Mouse (Mus musculus): ENCODE measurements around the gene Cyp11a1. TPM values are rescaled to one million over a fixed set of nuclear protein-coding genes. Genes with fewer than 3 reads are reported as not detected.

Cyp11a1 gene
- total RNA-seq, 2 experiments from 2014 or later: 1.2 to 7.0 TPM

DNA sequence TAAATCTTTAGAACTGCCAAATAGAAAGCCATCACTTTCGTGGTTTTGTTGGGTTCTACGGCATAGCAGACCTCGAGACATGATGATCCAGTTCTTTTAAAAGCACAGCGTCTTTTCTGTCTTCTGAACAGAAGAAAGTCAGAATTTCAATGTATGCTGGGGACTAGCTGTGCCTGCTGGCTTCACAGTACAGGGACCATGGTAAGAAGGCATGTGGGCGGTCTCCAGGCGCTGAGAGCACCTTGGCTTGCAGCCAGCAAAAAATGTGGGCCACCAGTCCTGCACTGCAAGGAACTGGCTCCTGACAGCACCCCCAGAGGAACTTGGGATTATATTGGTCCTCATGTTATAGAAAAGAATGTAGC is 60.5 kb downstream of the Cyp11a1 start:
- ATAC-seq (replicated peaks; ENCODE audit: poor library complexity, severe bottlenecking): no peak

- no peak for ATAC-seq (replicated peaks; ENCODE audit: poor library complexity, severe bottlenecking)
Measured at GRCm38 (mm10) chr9:58067546-58067945, 61.3 kb downstream of the Cyp11a1 start.

- ATAC-seq (replicated peaks; ENCODE audit: poor library complexity, severe bottlenecking): no peak
Measured at GRCm38 (mm10) chr9:58074561-58074960, 68.3 kb downstream of the Cyp11a1 start.

Other genes with a start within 250 kb of the Cyp11a1 start
- gene Clk3, start 240.6 kb upstream of the Cyp11a1 start, total RNA-seq (2014; fragmentation: Nextera tagmentation): 44.0 and 48.0 TPM in 2 replicates
- gene Clk3, start 240.6 kb upstream of the Cyp11a1 start, total RNA-seq (2017): 36.8 and 49.9 TPM in 2 replicates
- gene Arid3b, start 169.6 kb upstream of the Cyp11a1 start, total RNA-seq (2014; fragmentation: Nextera tagmentation): 2.0 and 3.6 TPM in 2 replicates
- gene Arid3b, start 169.6 kb upstream of the Cyp11a1 start, total RNA-seq (2017): 0.99 and 1.3 TPM in 2 replicates
- 84.9 and 113 TPM in 2 replicates for gene Ubl7, start 95.4 kb upstream of the Cyp11a1 start, total RNA-seq (2014; fragmentation: Nextera tagmentation)
- gene Ubl7, start 95.4 kb upstream of the Cyp11a1 start, total RNA-seq (2017): 11.7 and 19.3 TPM in 2 replicates
- 0.51 TPM in 1 of 2 replicates, not detected in the other for gene Sema7a, start 66.3 kb upstream of the Cyp11a1 start, total RNA-seq (2014; fragmentation: Nextera tagmentation)
- gene Sema7a, start 66.3 kb upstream of the Cyp11a1 start, total RNA-seq (2017): 0.26 TPM in 1 of 2 replicates, not detected in the other
- gene Stra6, start 57.4 kb downstream of the Cyp11a1 start, total RNA-seq (2014; fragmentation: Nextera tagmentation): not detected in 2 replicates
- not detected in 2 replicates for gene Stra6, start 57.4 kb downstream of the Cyp11a1 start, total RNA-seq (2017)
- not detected in 2 replicates for gene Ccdc33, start 112.4 kb downstream of the Cyp11a1 start, total RNA-seq (2014; fragmentation: Nextera tagmentation)
- not detected in 2 replicates for gene Ccdc33, start 112.4 kb downstream of the Cyp11a1 start, total RNA-seq (2017)
- gene Islr, start 197.9 kb downstream of the Cyp11a1 start, total RNA-seq (2014; fragmentation: Nextera tagmentation): 0.17 TPM in 1 of 2 replicates, not detected in the other
- gene Islr, start 197.9 kb downstream of the Cyp11a1 start, total RNA-seq (2017): not detected in 2 replicates
- not detected in 2 replicates for gene Islr2, start 197.9 kb downstream of the Cyp11a1 start, total RNA-seq (2014; fragmentation: Nextera tagmentation)
- gene Islr2, start 197.9 kb downstream of the Cyp11a1 start, total RNA-seq (2017): not detected in 2 replicates
- gene Pml, start 243.4 kb downstream of the Cyp11a1 start, total RNA-seq (2014; fragmentation: Nextera tagmentation): 49.9 and 57.2 TPM in 2 replicates
- gene Pml, start 243.4 kb downstream of the Cyp11a1 start, total RNA-seq (2017): 9.3 and 10.1 TPM in 2 replicates
- 10.4 and 11.6 TPM in 2 replicates for gene Stoml1, start 246.8 kb downstream of the Cyp11a1 start, total RNA-seq (2014; fragmentation: Nextera tagmentation)
- gene Stoml1, start 246.8 kb downstream of the Cyp11a1 start, total RNA-seq (2017): 6.3 and 17.7 TPM in 2 replicates

Data from granulocyte monocyte progenitor cell, adult 5-6 weeks (primary cell).